ENCODE assay signal across 14 mouse cellular contexts in genomic region chr6:52893811-52894500, GRCm38 (mm10).
DNase-seq lines count a peak whose midpoint lies in the region; ATAC-seq and TF ChIP-seq lines count a peak whose summit lies in the region.
"Had no signal": no experiment of that assay in that cellular context is flagged by ENCODE, and none has a peak within 500 bp of the region (broad histone marks: within the 10 kb centered on the region; RNA-seq: fewer than 3 reads in every experiment).

No protein-coding gene starts in this region.

- no peak; the same call in 1 of the 2 replicates for ATAC-seq in embryonic facial prominence, embryonic 14.5 days (ENCODE audit: low read depth)
- no peak for ATAC-seq in limb, embryonic 12.5 days (ENCODE audit: insufficient number of reproducible peaks, insufficient read depth, low FRiP score, low TSS enrichment, low read depth)
- ATAC-seq in liver, postnatal 0 days, result no peak

- H3K36me3 ChIP-seq in embryonic facial prominence, embryonic 14.5 days (ENCODE audit: control insufficient read depth, insufficient read depth, low read length), result no peaks in the 10 kb centered on the region
- H3K36me3 ChIP-seq in embryonic facial prominence, embryonic 10.5 days (replicated peaks), result no peaks in the 10 kb centered on the region
- H3K36me3 ChIP-seq in limb, embryonic 12.5 days, result 0 out of 2 replicates have a peak, but pooled peaks cover 3% of the 10 kb centered on the region
- no peaks in the 10 kb centered on the region for H3K36me3 ChIP-seq in liver, postnatal 0 days (replicated peaks; ENCODE audit: insufficient read depth, low read length)
- H3K36me3 ChIP-seq in heart, adult 2 months (ENCODE audit: control insufficient read depth, insufficient read depth, low read length), result no peaks in the 10 kb centered on the region

- no peaks in the 10 kb centered on the region for H3K79me2 ChIP-seq in heart, adult 2 months (replicated peaks; ENCODE audit: control insufficient read depth, insufficient read depth, low read length)

- no peak overlapping the region for H3K27ac ChIP-seq in embryonic facial prominence, embryonic 14.5 days (replicated peaks; ENCODE audit: low read depth, low read length)
- no peak overlapping the region for H3K27ac ChIP-seq in embryonic facial prominence, embryonic 10.5 days (replicated peaks)
- H3K27ac ChIP-seq in limb, embryonic 12.5 days, result peak overlapping the region; percentile 59; the same call in 1 of the 2 replicates
- no peak overlapping the region for H3K27ac ChIP-seq in liver, postnatal 0 days (ENCODE audit: low read depth)
- H3K27ac ChIP-seq in heart, adult 2 months, result no peak overlapping the region
- H3K27ac ChIP-seq: liver, embryonic 14.5 days had no signal

- no peak for TF ChIP-seq CTCF in liver, postnatal 0 days (IDR thresholded peaks at IDR 0.05; ENCODE audit: low read depth)
- no peak for TF ChIP-seq CTCF in heart, adult 2 months (IDR thresholded peaks at IDR 0.05)

- H3K9ac ChIP-seq in embryonic facial prominence, embryonic 14.5 days (ENCODE audit: low read depth, low read length), result no peak overlapping the region
- H3K9ac ChIP-seq in limb, embryonic 12.5 days (replicated peaks), result no peak overlapping the region
- H3K9ac ChIP-seq in liver, postnatal 0 days (replicated peaks), result no peak overlapping the region
- H3K9ac ChIP-seq in heart, adult 2 months (ENCODE audit: low read depth, low read length), result no peak overlapping the region
- H3K9ac ChIP-seq: liver, embryonic 14.5 days had no signal

- DNase-seq in embryonic facial prominence, embryonic 14.5 days (ENCODE audit: low spot score), result peak; percentile 55
- DNase-seq in embryonic facial prominence, embryonic 10.5 days (ENCODE audit: low spot score), result no peak
- DNase-seq in thymus, postnatal 4 days, result peak; percentile 54
- no peak for DNase-seq in thymus, postnatal 25 days
- no peak for DNase-seq in kidney, postnatal 4 days
- no peak for DNase-seq in liver, postnatal 0 days
- no peak for DNase-seq in heart, adult 2 months
- DNase-seq: adrenal gland, postnatal 10 days; cerebellum, adult 8-10 months; gastrocnemius, postnatal 14 days; heart, postnatal 4 days; kidney, postnatal 25 days had no signal

- no peak overlapping the region for H3K4me2 ChIP-seq in embryonic facial prominence, embryonic 14.5 days (ENCODE audit: low read depth, low read length)
- H3K4me2 ChIP-seq in limb, embryonic 12.5 days, result no peak overlapping the region
- H3K4me2 ChIP-seq in liver, postnatal 0 days (ENCODE audit: low read depth, low read length), result no peak overlapping the region

- H3K4me3 ChIP-seq in embryonic facial prominence, embryonic 14.5 days (ENCODE audit: low read depth, low read length), result no peak overlapping the region
- no peak overlapping the region for H3K4me3 ChIP-seq in embryonic facial prominence, embryonic 10.5 days
- H3K4me3 ChIP-seq in limb, embryonic 12.5 days (replicated peaks), result no peak overlapping the region
- H3K4me3 ChIP-seq in liver, postnatal 0 days (ENCODE audit: low read depth, low read length), result no peak overlapping the region
- H3K4me3 ChIP-seq in heart, adult 2 months, result no peak overlapping the region

- intact Hi-C loops in heart, adult 2 months (cut with DNase I), result no loop called here

- 46% methylated on average over 9 of the region's 9 CpGs for WGBS in embryonic facial prominence, embryonic 14.5 days
- 53% methylated on average over 9 of the region's 9 CpGs for WGBS in embryonic facial prominence, embryonic 10.5 days
- whole genome bisulfite sequencing in limb, embryonic 12.5 days, result 46% methylated on average over 9 of the region's 9 CpGs
- 73% methylated on average over 9 of the region's 9 CpGs for WGBS in liver, postnatal 0 days (ENCODE audit: insufficient replicate concordance)
- WGBS in heart, adult 2 months, result 89% methylated on average over 9 of the region's 9 CpGs

- no peaks in the 10 kb centered on the region for H3K27me3 ChIP-seq in embryonic facial prominence, embryonic 14.5 days (replicated peaks; ENCODE audit: control insufficient read depth, insufficient read depth, low read length)
- no peaks in the 10 kb centered on the region for H3K27me3 ChIP-seq in embryonic facial prominence, embryonic 10.5 days (replicated peaks; ENCODE audit: low read depth, poor library complexity, severe bottlenecking)
- H3K27me3 ChIP-seq in limb, embryonic 12.5 days, result peaks cover 6% of the 10 kb centered on the region; the same call in 1 of the 2 replicates
- H3K27me3 ChIP-seq in liver, postnatal 0 days (ENCODE audit: insufficient read depth, low read length), result no peaks in the 10 kb centered on the region
- no peaks in the 10 kb centered on the region for H3K27me3 ChIP-seq in heart, adult 2 months (ENCODE audit: control insufficient read depth, insufficient read depth, low read length)

- no peak for TF ChIP-seq EP300 in liver, postnatal 0 days (IDR thresholded peaks at IDR 0.05; ENCODE audit: low read depth)
- TF ChIP-seq EP300 in heart, adult 2 months (IDR thresholded peaks at IDR 0.05; ENCODE audit: insufficient read depth, low read depth, low read length), result no peak

- TF ChIP-seq POLR2A in heart, adult 2 months (IDR thresholded peaks at IDR 0.05; ENCODE audit: insufficient read depth, low read depth, low read length), result no peak

- H3K9me3 ChIP-seq in embryonic facial prominence, embryonic 14.5 days (ENCODE audit: control insufficient read depth, low read length), result no peaks in the 10 kb centered on the region
- H3K9me3 ChIP-seq in embryonic facial prominence, embryonic 10.5 days, result no peaks in the 10 kb centered on the region
- H3K9me3 ChIP-seq in limb, embryonic 12.5 days, result no peaks in the 10 kb centered on the region
- no peaks in the 10 kb centered on the region for H3K9me3 ChIP-seq in liver, postnatal 0 days (ENCODE audit: low read length)

- peaks cover 5% of the 10 kb centered on the region; the same call in 1 of the 2 replicates for H3K4me1 ChIP-seq in embryonic facial prominence, embryonic 14.5 days (ENCODE audit: control insufficient read depth, insufficient read depth, low read length)
- H3K4me1 ChIP-seq in embryonic facial prominence, embryonic 10.5 days, result peaks cover 21% of the 10 kb centered on the region
- H3K4me1 ChIP-seq in limb, embryonic 12.5 days (replicated peaks), result peaks cover 28% of the 10 kb centered on the region
- no peaks in the 10 kb centered on the region for H3K4me1 ChIP-seq in liver, postnatal 0 days (ENCODE audit: insufficient read depth)
- no peaks in the 10 kb centered on the region; the same call in 1 of the 2 replicates for H3K4me1 ChIP-seq in heart, adult 2 months (ENCODE audit: control insufficient read depth, insufficient read depth, low read length)

Comparison
In these comparisons a context has a peak if more than half of its experiments do, and no peak if none do; other contexts are left out.
1. DNase-seq: peak in embryonic facial prominence, embryonic 14.5 days (single experiment) and thymus, postnatal 4 days (single experiment); none in embryonic facial prominence, embryonic 10.5 days (single experiment), thymus, postnatal 25 days (single experiment), kidney, postnatal 4 days (0 of 2), liver, postnatal 0 days (single experiment) and heart, adult 2 months (0 of 2).